Mouse (Mus musculus): ENCODE data around the gene Galk2. TPM values are rescaled to one million over a fixed set of nuclear protein-coding genes. Genes with fewer than 3 reads are reported as not detected.

The Galk2 gene
- total RNA-seq (2021), result 10 to 100 TPM; 23.0 to 27.1 TPM
- long read RNA-seq, experiment 1, transcript Galk2-201 (10 exons, 2,605 nt), result minor isoform, 5 of 16 reads
- long read RNA-seq, experiment 1, transcript Galk2-202 (10 exons, 1,928 nt), result major isoform, 7 of 16 reads
- long read RNA-seq, experiment 1, partial matches to known transcripts, result 1 of 16 reads
- long read RNA-seq, experiment 1, other reads (novel, unspliced or antisense), result 3 of 16 reads
- long read RNA-seq, experiment 2, transcript Galk2-202 (10 exons, 1,928 nt), result major isoform, 6 of 11 reads
- long read RNA-seq, experiment 2, partial matches to known transcripts, result 0 of 11 reads
- long read RNA-seq, experiment 2, other reads (novel, unspliced or antisense), result 2 of 11 reads

DNA sequence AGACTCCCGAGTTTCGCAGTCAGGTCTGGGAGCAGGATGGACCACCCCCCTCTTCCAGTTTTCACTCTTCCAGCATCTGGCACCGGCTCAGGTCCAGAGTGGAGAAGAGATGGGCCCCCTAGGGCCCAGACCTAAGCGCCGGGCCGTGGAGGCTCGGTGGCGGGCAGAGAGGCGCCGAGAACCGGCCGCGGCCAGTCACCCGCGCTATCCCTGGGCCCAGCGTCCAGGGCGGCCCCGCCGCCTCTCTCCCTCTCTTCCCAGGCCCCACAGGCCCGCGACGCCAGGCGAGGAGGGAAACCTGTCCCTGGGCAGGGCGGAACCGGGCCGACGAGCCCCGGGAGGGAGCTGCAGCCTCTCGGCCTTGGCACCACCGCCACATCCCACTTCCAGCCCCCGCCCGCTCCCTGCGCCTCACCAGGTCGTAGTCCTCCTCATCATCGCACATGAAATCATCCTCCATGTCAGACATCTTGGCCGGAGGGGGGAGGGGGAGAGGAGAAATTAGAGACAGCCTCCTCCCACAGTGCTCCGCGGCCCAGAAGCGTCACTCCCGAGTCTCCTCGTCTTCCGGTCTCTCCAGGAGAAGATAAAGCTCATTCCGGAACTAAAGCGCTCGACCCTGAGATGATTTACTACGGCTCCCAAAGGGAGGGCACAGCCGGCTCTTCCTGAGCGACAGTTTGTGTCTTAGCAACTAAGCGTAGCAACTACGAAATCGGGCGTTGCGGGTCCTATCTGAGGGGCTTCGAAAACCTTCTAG, at the start of gene Galk2, which contains the start of gene Cops2:
Galk2 (plus strand) TSS at position 589 of the 760 bp plus-strand sequence.
Cops2 (minus strand) TSS at position 619 of the 760 bp plus-strand sequence.
- intact Hi-C loops (cut with DNase I), result loop anchor here (2.0 kb wide), 2 partner anchors 76 to 294 kb away; partner anchors contain the start of genes Dtwd1, Fam227b and Secisbp2l
- Histone ChIP-seq H3K27ac (peak within 1 kb of the TSS; percentile 91), H3K4me3 (peak within 1 kb of the TSS; percentile 99)
- DNase-seq (ENCODE audit: extremely low spot score in 1 of 2, low spot score in 2 of 2), result peak; percentile 93 to 94
- TF ChIP-seq CTCF (IDR thresholded peaks at IDR 0.05), result no peak

DNA sequence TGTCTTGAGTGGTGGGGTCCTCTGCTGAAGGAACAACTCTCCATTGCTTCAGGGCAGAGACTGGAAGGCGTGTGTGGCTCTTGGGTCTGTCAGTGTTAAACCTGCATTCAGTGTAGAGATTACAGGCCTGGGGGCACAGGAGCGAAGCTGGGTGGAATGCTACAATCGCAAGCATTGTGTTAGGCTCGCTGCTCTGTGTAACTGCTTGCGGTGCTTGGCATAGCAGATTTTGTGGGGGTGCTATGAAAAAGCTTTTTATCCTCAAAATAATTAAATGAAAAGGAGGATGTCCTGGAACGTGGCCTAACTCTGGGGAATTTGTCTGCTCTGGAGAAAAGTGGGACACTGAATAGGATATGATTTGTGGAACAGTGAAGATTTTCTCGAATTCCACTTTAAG, 49.4 kb upstream of the Galk2 start:
- TF ChIP-seq CTCF (IDR thresholded peaks at IDR 0.05), result no peak
- DNase-seq (ENCODE audit: extremely low spot score in 1 of 2, low spot score in 2 of 2), result peak; percentile 19 to 32
- H3K4me3 ChIP-seq, result no peak overlapping the region
- intact Hi-C loops (cut with DNase I), result loop anchor here (2.0 kb wide), 1 partner anchor 27 kb away; the partner anchor contains the start of gene Secisbp2l
- peak overlapping the region; percentile 83 for H3K27ac ChIP-seq

GRCm38 (mm10) chr2:125811332-125811731, 47.6 kb upstream of the Galk2 start:
- no peak for DNase-seq (ENCODE audit: extremely low spot score in 1 of 2, low spot score in 2 of 2)
- Histone ChIP-seq H3K4me3 (no peak overlapping the region), H3K27ac (peak overlapping the region; percentile 71; the same call in 1 of the 2 replicates)
- no peak for TF ChIP-seq CTCF (IDR thresholded peaks at IDR 0.05)
- intact Hi-C loops (cut with DNase I), result no loop called here

DNA sequence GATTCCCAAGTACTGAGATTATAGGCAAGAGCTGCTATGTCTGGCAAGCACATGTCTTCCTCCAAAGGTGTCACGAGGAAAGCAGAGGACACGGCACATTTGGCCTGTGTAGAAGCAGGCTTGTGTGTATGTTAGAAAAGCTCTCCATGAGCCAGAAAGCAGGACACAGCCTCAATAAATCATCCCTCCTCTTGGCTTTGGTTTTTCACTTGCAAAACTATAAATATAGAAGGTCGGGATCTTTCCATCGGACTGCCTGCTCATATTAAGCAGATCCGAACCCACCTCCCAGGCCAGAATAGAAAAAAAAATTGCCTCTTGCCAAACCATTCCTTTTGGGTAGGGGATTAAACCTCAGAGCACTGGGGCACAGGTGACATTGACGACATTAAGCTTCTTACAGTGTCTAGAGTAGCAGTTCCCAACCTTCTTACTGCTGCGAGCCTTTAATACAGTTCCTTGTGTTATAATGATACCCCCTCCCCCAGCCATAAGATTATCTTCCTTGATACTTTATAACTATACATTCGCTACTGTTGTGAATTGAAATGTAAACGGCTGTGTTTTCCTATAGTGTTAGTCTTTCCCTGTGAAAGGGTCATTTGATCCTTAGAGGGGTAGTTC, 44.8 kb upstream of the Galk2 start:
- Histone ChIP-seq H3K27ac (no peak overlapping the region), H3K4me3 (no peak overlapping the region)
- no peak for TF ChIP-seq CTCF (IDR thresholded peaks at IDR 0.05)
- intact Hi-C loops (cut with DNase I), result no loop called here
- DNase-seq (ENCODE audit: extremely low spot score in 1 of 2, low spot score in 2 of 2), result no peak

GRCm38 (mm10) chr2:125820397-125820796, 38.5 kb upstream of the Galk2 start:
- intact Hi-C loops (cut with DNase I), result loop anchor here (5.0 kb wide), 2 partner anchors 38 to 148 kb away; partner anchors contain the start of genes Eid1 and Secisbp2l
- Histone ChIP-seq H3K27ac (no peak overlapping the region), H3K4me3 (no peak overlapping the region)
- TF ChIP-seq CTCF (IDR thresholded peaks at IDR 0.05), result no peak
- DNase-seq (ENCODE audit: extremely low spot score in 1 of 2, low spot score in 2 of 2), result no peak

DNA sequence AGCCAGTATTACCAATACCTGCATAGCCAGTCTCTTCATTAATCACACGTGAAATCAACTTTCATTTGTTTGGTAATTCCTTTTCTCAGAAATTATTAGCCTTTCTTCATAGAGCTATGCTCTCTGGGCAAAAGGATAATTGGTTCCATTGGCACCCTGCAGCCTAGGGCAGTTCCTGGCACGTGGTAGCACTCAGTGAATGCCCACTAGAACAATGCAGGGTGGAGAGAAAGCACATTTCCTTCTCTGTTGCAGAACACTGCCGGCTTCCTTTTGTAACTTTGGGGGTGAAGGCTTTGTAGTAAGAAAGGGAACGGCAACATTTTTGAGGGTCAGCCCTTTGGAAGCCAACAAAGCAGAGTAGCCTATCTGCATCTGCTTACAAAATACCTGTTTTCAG, 32.7 kb upstream of the Galk2 start:
- intact Hi-C loops (cut with DNase I), result no loop called here
- H3K4me3 ChIP-seq, result no peak overlapping the region
- H3K27ac ChIP-seq, result peak overlapping the region; percentile 28; the same call in 1 of the 2 replicates
- no peak for TF ChIP-seq CTCF (IDR thresholded peaks at IDR 0.05)
- no peak for DNase-seq (ENCODE audit: extremely low spot score in 1 of 2, low spot score in 2 of 2)

DNA sequence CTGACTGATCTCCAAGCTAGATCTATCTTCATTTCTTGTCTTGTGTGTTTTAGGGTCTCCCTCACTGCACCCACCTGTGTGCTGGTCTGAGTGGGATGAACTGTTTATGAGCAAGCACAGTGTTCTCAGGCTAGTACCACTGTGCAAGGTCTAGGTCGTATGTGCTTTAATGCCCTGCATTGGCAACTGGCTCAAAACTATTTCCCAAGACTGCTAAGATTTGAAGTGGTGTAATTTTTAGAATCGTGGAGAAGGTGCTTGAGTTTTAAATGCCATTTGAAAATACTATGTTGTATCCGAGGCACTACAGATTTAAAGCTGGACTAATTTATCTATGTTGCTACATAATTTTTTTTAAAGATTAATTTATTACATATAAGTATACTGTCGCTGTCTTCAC, 31.0 kb upstream of the Galk2 start:
- intact Hi-C loops (cut with DNase I), result no loop called here
- no peak for TF ChIP-seq CTCF (IDR thresholded peaks at IDR 0.05)
- DNase-seq (ENCODE audit: extremely low spot score in 1 of 2, low spot score in 2 of 2), result no peak
- no peak overlapping the region for H3K27ac ChIP-seq
- H3K4me3 ChIP-seq, result no peak overlapping the region

GRCm38 (mm10) chr2:125829924-125830323, 29.0 kb upstream of the Galk2 start:
- H3K4me3 ChIP-seq, result no peak overlapping the region
- no peak for DNase-seq (ENCODE audit: extremely low spot score in 1 of 2, low spot score in 2 of 2)
- intact Hi-C loops (cut with DNase I), result no loop called here
- no peak for TF ChIP-seq CTCF (IDR thresholded peaks at IDR 0.05)
- no peak overlapping the region for H3K27ac ChIP-seq

GRCm38 (mm10) chr2:125838091-125838490, 20.8 kb upstream of the Galk2 start:
- intact Hi-C loops (cut with DNase I), result no loop called here
- DNase-seq (ENCODE audit: extremely low spot score in 1 of 2, low spot score in 2 of 2), result no peak
- Histone ChIP-seq H3K4me3 (no peak overlapping the region), H3K27ac (no peak overlapping the region)
- TF ChIP-seq CTCF (IDR thresholded peaks at IDR 0.05), result no peak

- no peak for TF ChIP-seq CTCF (IDR thresholded peaks at IDR 0.05)
- Histone ChIP-seq H3K4me3 (no peak overlapping the region), H3K27ac (no peak overlapping the region)
- no peak for DNase-seq (ENCODE audit: extremely low spot score in 1 of 2, low spot score in 2 of 2)
- intact Hi-C loops (cut with DNase I), result no loop called here
Measured at GRCm38 (mm10) chr2:125838708-125839284, 20.1 kb upstream of the Galk2 start.

DNA sequence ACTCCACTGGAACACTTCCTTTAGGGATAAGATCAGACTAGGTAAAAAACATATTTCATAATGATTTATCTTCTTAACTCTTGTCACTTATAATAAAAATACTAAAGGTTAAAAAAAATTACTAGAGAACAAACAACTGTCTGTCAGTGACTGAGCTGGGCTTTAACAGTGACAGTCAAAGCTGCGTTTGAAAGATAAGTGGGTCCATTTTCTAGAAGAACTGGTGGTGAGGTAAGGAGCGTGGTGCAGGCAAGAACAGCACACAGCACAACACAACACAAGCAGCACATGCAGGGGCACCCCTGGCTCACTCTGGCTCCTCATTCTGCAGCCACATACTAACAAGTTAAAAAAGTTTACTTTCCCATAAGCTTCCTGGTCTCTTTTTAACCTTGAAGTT, 7.7 kb upstream of the Galk2 start:
- no peak for DNase-seq (ENCODE audit: extremely low spot score in 1 of 2, low spot score in 2 of 2)
- H3K27ac ChIP-seq, result no peak overlapping the region
- no peak overlapping the region for H3K4me3 ChIP-seq
- no peak for TF ChIP-seq CTCF (IDR thresholded peaks at IDR 0.05)
- intact Hi-C loops (cut with DNase I), result no loop called here

Measured in left cerebral cortex, adult 2 months (tissue).